ENCODE assay signal across 11 mouse cellular contexts in the genomic region with DNA sequence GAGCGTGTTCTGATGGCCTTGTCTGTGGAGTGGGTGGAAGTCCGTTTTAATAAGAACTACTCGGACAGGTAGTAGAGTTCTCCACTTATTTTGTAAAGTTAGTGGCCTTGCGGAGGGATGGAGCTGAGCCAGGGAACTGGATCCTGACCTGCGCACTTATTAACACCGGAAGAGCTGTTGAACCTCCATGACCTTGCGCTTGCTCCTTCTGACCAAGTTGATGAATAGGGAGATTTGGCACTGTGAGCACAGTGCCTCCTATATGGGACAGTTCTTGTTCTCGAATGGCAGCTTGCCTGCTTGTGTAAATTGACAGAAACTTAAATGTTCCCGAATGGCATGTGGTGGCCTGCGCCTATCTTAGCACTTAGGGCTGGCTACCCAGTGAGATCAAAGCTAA. TPM values are rescaled to one million over a fixed set of nuclear protein-coding genes. Genes with fewer than 3 reads are reported as not detected.
DNase-seq lines count a peak whose midpoint lies in the region; ATAC-seq and TF ChIP-seq lines count a peak whose summit lies in the region.
"Had no signal": no experiment of that assay in that cellular context is flagged by ENCODE, and none has a peak within 500 bp of the region (broad histone marks: within the 10 kb centered on the region; RNA-seq: fewer than 3 reads in every experiment).

No protein-coding gene starts in this region.

- H3K4me1 ChIP-seq in forebrain, embryonic 10.5 days: peaks cover 20% of the 10 kb centered on the region
- peaks cover 11% of the 10 kb centered on the region; the same call in 1 of the 2 replicates for H3K4me1 ChIP-seq in forebrain, embryonic 14.5 days (ENCODE audit: control insufficient read depth, insufficient read depth, low read length)
- peaks cover 18% of the 10 kb centered on the region for H3K4me1 ChIP-seq in midbrain, embryonic 10.5 days
- H3K4me1 ChIP-seq in midbrain, postnatal 0 days (ENCODE audit: insufficient read depth, low read length): no peaks in the 10 kb centered on the region
- H3K4me1 ChIP-seq in limb, embryonic 13.5 days: peaks cover 18% of the 10 kb centered on the region

- DNase-seq in forebrain, embryonic 10.5 days (ENCODE audit: extremely low spot score, low spot score): no peak
- no peak for DNase-seq in forebrain, embryonic 14.5 days (ENCODE audit: low spot score)
- no peak for DNase-seq in midbrain, embryonic 10.5 days (ENCODE audit: low spot score)
- no peak for DNase-seq in midbrain, postnatal 0 days (ENCODE audit: low spot score)
- no peak for DNase-seq in urinary bladder, postnatal 4 days (ENCODE audit: low spot score in 2 of 2)
- DNase-seq in cerebellum, postnatal 10 days: no peak
- DNase-seq: cerebellum, adult 18-20 months had no signal

- no peaks in the 10 kb centered on the region for H3K9me3 ChIP-seq in forebrain, embryonic 10.5 days
- no peaks in the 10 kb centered on the region for H3K9me3 ChIP-seq in forebrain, embryonic 14.5 days (replicated peaks; ENCODE audit: control insufficient read depth, low read length)
- no peaks in the 10 kb centered on the region for H3K9me3 ChIP-seq in midbrain, embryonic 10.5 days (replicated peaks)
- no peaks in the 10 kb centered on the region for H3K9me3 ChIP-seq in midbrain, postnatal 0 days (ENCODE audit: low read length)
- H3K9me3 ChIP-seq in limb, embryonic 13.5 days: no peaks in the 10 kb centered on the region

- peak overlapping the region; percentile 65; the same call in 1 of the 2 replicates for H3K4me3 ChIP-seq in forebrain, embryonic 10.5 days
- H3K4me3 ChIP-seq in forebrain, embryonic 14.5 days (ENCODE audit: low read depth, low read length): no peak overlapping the region
- H3K4me3 ChIP-seq in midbrain, embryonic 10.5 days: peak overlapping the region; percentile 84; the same call in 1 of the 2 replicates
- no peak overlapping the region for H3K4me3 ChIP-seq in midbrain, postnatal 0 days (ENCODE audit: low read depth, low read length)
- H3K4me3 ChIP-seq in limb, embryonic 13.5 days: peak overlapping the region; percentile 75

- H3K27ac ChIP-seq in forebrain, embryonic 10.5 days: no peak overlapping the region
- H3K27ac ChIP-seq in forebrain, embryonic 14.5 days (ENCODE audit: low read depth, low read length): no peak overlapping the region
- no peak overlapping the region for H3K27ac ChIP-seq in midbrain, embryonic 10.5 days (replicated peaks)
- H3K27ac ChIP-seq in midbrain, postnatal 0 days (ENCODE audit: low read depth, low read length): no peak overlapping the region
- H3K27ac ChIP-seq in limb, embryonic 13.5 days: no peak overlapping the region

- no peaks in the 10 kb centered on the region for H3K27me3 ChIP-seq in forebrain, embryonic 10.5 days (ENCODE audit: poor library complexity, severe bottlenecking)
- no peaks in the 10 kb centered on the region for H3K27me3 ChIP-seq in forebrain, embryonic 14.5 days (replicated peaks; ENCODE audit: control insufficient read depth, insufficient read depth, low read length)
- no peaks in the 10 kb centered on the region for H3K27me3 ChIP-seq in midbrain, embryonic 10.5 days (ENCODE audit: low read depth, poor library complexity, severe bottlenecking)
- H3K27me3 ChIP-seq in midbrain, postnatal 0 days (ENCODE audit: insufficient read depth, low read length): no peaks in the 10 kb centered on the region
- no peaks in the 10 kb centered on the region for H3K27me3 ChIP-seq in limb, embryonic 13.5 days

- TF ChIP-seq CTCF in midbrain, postnatal 0 days (IDR thresholded peaks at IDR 0.05): no peak

- H3K36me3 ChIP-seq in forebrain, embryonic 10.5 days (replicated peaks): peaks cover 17% of the 10 kb centered on the region
- H3K36me3 ChIP-seq in forebrain, embryonic 14.5 days (ENCODE audit: control insufficient read depth, insufficient read depth, low read length): peaks cover under 1% of the 10 kb centered on the region; the same call in 1 of the 2 replicates
- H3K36me3 ChIP-seq in midbrain, embryonic 10.5 days: peaks cover 19% of the 10 kb centered on the region
- peaks cover 8% of the 10 kb centered on the region; the same call in 1 of the 2 replicates for H3K36me3 ChIP-seq in midbrain, postnatal 0 days (ENCODE audit: insufficient read depth, low read length)
- H3K36me3 ChIP-seq in limb, embryonic 13.5 days: peaks cover 27% of the 10 kb centered on the region

- H3K4me2 ChIP-seq in forebrain, embryonic 14.5 days (ENCODE audit: low read length): no peak overlapping the region
- no peak overlapping the region for H3K4me2 ChIP-seq in midbrain, postnatal 0 days (ENCODE audit: low read depth, low read length, poor library complexity, severe bottlenecking)
- H3K4me2 ChIP-seq in limb, embryonic 13.5 days (replicated peaks): peak overlapping the region; percentile 74

- H3K9ac ChIP-seq in forebrain, embryonic 14.5 days (ENCODE audit: low read length): no peak overlapping the region
- H3K9ac ChIP-seq in midbrain, postnatal 0 days (replicated peaks; ENCODE audit: low read length, poor library complexity, severe bottlenecking): no peak overlapping the region
- peak overlapping the region; percentile 71 for H3K9ac ChIP-seq in limb, embryonic 13.5 days

- ATAC-seq in forebrain, embryonic 14.5 days: no peak
- no peak for ATAC-seq in midbrain, postnatal 0 days (ENCODE audit: low FRiP score)
- ATAC-seq in limb, embryonic 13.5 days (ENCODE audit: low FRiP score, low read depth): no peak
- ATAC-seq in granulocyte monocyte progenitor cell, adult 5-6 weeks (replicated peaks; ENCODE audit: poor library complexity, severe bottlenecking): no peak

- WGBS in forebrain, embryonic 10.5 days: 92% methylated on average over 10 of the region's 10 CpGs
- WGBS in forebrain, embryonic 14.5 days: 88% methylated on average over 10 of the region's 10 CpGs
- WGBS in midbrain, embryonic 10.5 days: 92% methylated on average over 10 of the region's 10 CpGs
- WGBS in midbrain, postnatal 0 days: 88% methylated on average over 10 of the region's 10 CpGs
- WGBS in limb, embryonic 13.5 days: 81% methylated on average over 10 of the region's 10 CpGs

RNA-seq across cellular contexts. Expression of a gene that starts 1.5 kb away (rescaled TPM):
- polyA plus RNA-seq in forebrain, embryonic 10.5 days (2016; fragmentation: Nextera tagmentation; extraction: Ambion mirVana): 40.7 and 41.5 TPM in 2 replicates
- 59.4 and 66.3 TPM in 2 replicates for polyA plus RNA-seq in forebrain, embryonic 14.5 days (2014; fragmentation: Nextera tagmentation; extraction: Ambion mirVana)
- 44.4 and 44.8 TPM in 2 replicates for polyA plus RNA-seq in midbrain, embryonic 10.5 days (2016; fragmentation: Nextera tagmentation; extraction: Ambion mirVana)
- total RNA-seq in midbrain, postnatal 0 days (2014; rRNA removed): 37.6 and 45.1 TPM in 2 replicates
- 79.0 and 79.5 TPM in 2 replicates for polyA plus RNA-seq in midbrain, postnatal 0 days (2015; fragmentation: Nextera tagmentation; extraction: Ambion mirVana)
- polyA plus RNA-seq in limb, embryonic 13.5 days (2015; fragmentation: Nextera tagmentation; extraction: Ambion mirVana): 40.1 and 40.8 TPM in 2 replicates
- total RNA-seq in granulocyte monocyte progenitor cell, adult 5-6 weeks (2014; fragmentation: Nextera tagmentation): 14.1 and 18.1 TPM in 2 replicates
- 13.3 and 15.0 TPM in 2 replicates for total RNA-seq in granulocyte monocyte progenitor cell, adult 5-6 weeks (2017)

RNA-seq across cellular contexts. Expression of a gene that starts 40.7 kb away (rescaled TPM):
- polyA plus RNA-seq in forebrain, embryonic 10.5 days (2016; fragmentation: Nextera tagmentation; extraction: Ambion mirVana): 39.0 and 39.5 TPM in 2 replicates
- polyA plus RNA-seq in forebrain, embryonic 14.5 days (2014; fragmentation: Nextera tagmentation; extraction: Ambion mirVana): 24.8 and 27.3 TPM in 2 replicates
- polyA plus RNA-seq in midbrain, embryonic 10.5 days (2016; fragmentation: Nextera tagmentation; extraction: Ambion mirVana): 34.8 TPM in 2 replicates
- total RNA-seq in midbrain, postnatal 0 days (2014; rRNA removed): 26.4 and 42.7 TPM in 2 replicates
- polyA plus RNA-seq in midbrain, postnatal 0 days (2015; fragmentation: Nextera tagmentation; extraction: Ambion mirVana): 33.9 and 35.3 TPM in 2 replicates
- 29.4 and 29.9 TPM in 2 replicates for polyA plus RNA-seq in limb, embryonic 13.5 days (2015; fragmentation: Nextera tagmentation; extraction: Ambion mirVana)
- total RNA-seq in granulocyte monocyte progenitor cell, adult 5-6 weeks (2014; fragmentation: Nextera tagmentation): 7.8 and 9.2 TPM in 2 replicates
- 8.7 and 9.5 TPM in 2 replicates for total RNA-seq in granulocyte monocyte progenitor cell, adult 5-6 weeks (2017)

RNA-seq across cellular contexts. Expression of a gene that starts 53.5 kb away (rescaled TPM):
- polyA plus RNA-seq in forebrain, embryonic 10.5 days (2016; fragmentation: Nextera tagmentation; extraction: Ambion mirVana): not detected in 2 replicates
- not detected in 2 replicates for polyA plus RNA-seq in forebrain, embryonic 14.5 days (2014; fragmentation: Nextera tagmentation; extraction: Ambion mirVana)
- polyA plus RNA-seq in midbrain, embryonic 10.5 days (2016; fragmentation: Nextera tagmentation; extraction: Ambion mirVana): not detected in 2 replicates
- not detected in 2 replicates for total RNA-seq in midbrain, postnatal 0 days (2014; rRNA removed)
- polyA plus RNA-seq in midbrain, postnatal 0 days (2015; fragmentation: Nextera tagmentation; extraction: Ambion mirVana): not detected in 2 replicates
- 0.14 TPM in 1 of 2 replicates, not detected in the other for polyA plus RNA-seq in limb, embryonic 13.5 days (2015; fragmentation: Nextera tagmentation; extraction: Ambion mirVana)
- total RNA-seq in granulocyte monocyte progenitor cell, adult 5-6 weeks (2014; fragmentation: Nextera tagmentation): not detected in 2 replicates
- 0.10 TPM in 1 of 2 replicates, not detected in the other for total RNA-seq in granulocyte monocyte progenitor cell, adult 5-6 weeks (2017)
- polyA plus RNA-seq: C2C12; large intestine, adult 2 months had no signal

Comparison
In these comparisons a context has a peak if more than half of its experiments do, and no peak if none do; other contexts are left out.
1. H3K4me3 ChIP-seq: peak in forebrain, embryonic 10.5 days (single experiment), midbrain, embryonic 10.5 days (single experiment) and limb, embryonic 13.5 days (single experiment); none in forebrain, embryonic 14.5 days (single experiment) and midbrain, postnatal 0 days (single experiment).